Mouse (Mus musculus) lung, postnatal 14 days (tissue): ENCODE measurements at regions not wholly inside any gene's neighbourhood (a gene's known extent, or its start where the extent isn't known, plus 50 kb on each side); places are given as distances from the start of the nearest gene placed in this dataset.
A peak's percentile ranks its signal among the peaks of the same experiment; 100 is the strongest.
"Not testable (repeated sequence)": the region's sequence is repeated elsewhere in the genome, so short reads cannot be mapped to it uniquely, and the experiment has no call there.

Experiments used
- DNase-seq: peaks from one replicate; pipeline ENCODE4 v3.0.0; 2021

DNA sequence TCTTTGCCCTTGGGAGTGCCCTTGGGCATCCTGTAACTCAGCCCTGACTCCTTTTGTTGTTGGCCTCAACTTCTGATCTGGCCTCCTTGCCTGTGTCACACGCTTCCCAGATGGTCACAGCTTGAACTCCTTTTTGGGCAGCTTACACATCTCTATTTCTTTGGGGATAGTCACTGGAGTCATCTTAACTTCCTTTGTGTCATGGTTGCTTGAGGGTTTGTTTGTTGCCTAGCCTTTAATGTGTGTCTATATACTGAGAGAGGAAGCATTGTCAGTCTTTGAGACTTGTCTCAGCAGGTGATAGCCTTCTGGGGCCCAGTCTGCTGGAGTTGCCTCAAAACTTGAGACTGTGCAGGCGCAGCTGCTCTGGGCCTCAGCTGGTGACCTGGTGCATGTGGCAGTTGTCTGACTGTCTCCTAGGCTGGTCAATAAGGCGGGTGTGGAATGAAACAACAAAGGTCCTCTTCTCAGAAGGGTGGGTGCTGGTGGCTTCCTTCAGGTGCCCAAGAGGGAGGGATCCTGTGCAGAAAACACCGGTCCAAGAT, 157.5 kb downstream of the Tpra1 start:
- DNase-seq = no peak

DNA sequence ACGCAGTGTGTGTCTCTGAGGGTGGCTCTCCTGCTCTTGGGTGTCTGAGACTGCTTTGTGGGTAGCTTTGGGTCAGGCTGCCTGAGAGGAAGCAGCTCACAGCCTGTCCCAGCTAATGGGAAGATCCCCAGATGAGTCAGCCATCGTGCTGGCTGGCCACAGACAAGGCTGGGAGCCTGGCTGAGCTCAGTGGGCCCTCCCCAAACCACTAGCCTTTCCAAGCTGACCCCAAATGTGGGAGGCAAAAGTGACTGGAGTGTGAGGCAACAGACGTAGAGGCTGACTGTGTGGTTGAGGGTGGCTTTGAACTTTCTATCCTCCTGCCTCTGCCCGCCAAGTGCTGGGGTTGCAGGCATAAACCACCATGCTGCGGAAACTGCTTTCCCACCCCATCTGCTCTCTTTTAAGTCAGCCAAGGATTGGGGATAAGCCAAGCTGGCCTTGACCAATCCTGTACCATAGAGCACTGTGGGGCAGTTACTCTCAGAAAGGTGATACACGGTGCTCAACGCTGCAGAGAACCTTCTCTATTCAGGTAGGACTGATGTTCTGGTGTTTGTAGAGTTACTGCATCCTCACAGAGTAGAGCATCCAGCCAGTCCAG, 163.0 kb downstream of the Tpra1 start:
- no peak for DNase-seq

DNA sequence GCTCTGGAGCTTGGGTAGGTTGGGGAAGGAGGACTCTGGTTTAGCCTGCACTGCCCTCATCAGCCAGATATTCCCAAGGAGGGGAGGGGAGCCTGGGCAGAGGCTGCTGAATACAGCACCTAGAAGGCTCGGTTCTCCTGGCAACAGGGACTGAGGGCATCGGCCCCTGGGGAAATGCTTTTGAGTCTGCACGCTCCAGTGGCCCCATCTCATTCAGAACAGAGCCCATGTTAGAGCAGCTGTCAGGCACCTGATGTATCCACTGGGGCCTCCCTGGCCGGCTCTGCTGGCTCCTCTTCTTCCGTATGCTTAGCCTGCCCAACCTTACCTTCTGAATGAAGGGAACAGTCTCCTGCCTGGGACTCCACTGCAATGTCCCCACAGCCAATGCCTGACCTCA, 164.5 kb downstream of the Tpra1 start:
- no peak for DNase-seq

DNA sequence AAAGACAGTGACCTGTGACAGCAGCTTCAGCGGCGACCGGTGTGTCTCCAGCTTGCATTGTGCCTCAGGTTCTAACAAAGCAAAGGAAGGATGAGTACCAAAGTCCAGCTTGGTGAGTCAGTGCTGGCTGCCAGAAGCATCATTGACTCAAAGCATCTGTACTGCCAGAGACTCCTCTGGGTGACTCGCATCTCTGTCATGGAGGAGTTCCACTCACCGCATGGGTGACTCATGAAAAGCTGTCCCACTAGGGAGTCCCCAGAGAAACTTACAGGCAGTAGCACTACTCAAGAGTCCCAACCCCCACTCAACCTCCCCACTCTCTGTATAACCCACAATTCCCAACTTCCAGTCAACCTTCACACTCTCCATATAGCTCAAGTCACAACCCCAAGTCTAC, 166.2 kb downstream of the Tpra1 start:
- no peak for DNase-seq

DNA sequence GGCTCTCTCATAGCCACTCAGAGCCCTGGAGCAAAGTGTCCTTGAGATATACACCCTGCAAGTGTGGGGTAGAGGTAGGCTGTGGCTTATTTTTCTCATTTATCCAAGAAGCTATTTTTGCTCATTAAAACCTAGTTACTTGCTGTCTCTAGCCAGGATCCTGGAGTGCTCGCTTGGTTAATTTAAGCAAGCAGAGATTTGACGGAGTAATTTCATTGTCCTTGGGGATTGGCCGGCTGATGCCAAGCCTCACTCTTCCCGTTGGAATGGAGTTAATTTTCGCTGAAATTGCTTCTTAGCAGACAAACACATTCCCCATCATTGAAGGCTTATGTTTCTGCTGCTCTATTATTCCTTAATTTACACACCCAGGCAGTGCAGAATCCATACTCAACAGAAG, 167.1 kb downstream of the Tpra1 start:
- no peak for DNase-seq

DNA sequence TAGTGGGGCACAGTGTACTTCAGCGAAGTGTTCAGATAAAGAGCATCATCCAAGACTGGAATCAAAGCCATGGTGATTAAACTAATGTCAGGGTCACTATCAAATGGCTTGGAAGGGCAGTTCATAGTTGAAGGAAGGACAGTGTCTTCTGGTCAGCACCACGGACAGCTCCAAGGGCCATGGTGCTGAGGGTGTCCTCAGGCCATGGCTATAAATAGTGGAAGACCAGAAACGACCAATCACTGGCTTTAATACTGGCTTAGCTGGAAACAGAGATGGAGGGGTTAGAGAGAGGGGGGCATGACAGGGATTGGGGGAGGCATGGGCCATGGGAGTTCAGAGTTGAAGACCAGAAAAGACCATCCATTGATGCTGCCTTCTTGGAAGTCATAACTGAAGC, 168.0 kb downstream of the Tpra1 start:
- DNase-seq = peak; percentile 78

DNA sequence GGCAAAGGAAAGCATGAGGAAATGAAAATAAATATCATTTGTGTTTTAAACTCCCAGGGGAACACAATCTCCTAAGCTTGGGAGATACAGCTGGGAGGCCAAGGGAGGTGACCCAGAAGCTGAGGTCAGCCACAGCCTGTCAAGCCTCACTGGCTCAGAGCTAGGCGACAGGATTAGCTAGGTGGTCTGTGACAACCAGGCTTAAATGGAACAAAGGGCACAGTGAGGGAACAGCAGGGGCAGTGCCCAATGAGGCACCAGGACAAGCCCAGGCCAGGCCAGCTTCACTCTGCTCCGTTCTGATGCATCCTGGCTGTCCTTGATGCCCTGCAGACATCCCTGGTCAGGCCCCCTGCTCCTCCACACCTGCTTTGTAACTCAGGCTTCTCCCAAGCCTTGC, 169.7 kb downstream of the Tpra1 start:
- DNase-seq = no peak

DNA sequence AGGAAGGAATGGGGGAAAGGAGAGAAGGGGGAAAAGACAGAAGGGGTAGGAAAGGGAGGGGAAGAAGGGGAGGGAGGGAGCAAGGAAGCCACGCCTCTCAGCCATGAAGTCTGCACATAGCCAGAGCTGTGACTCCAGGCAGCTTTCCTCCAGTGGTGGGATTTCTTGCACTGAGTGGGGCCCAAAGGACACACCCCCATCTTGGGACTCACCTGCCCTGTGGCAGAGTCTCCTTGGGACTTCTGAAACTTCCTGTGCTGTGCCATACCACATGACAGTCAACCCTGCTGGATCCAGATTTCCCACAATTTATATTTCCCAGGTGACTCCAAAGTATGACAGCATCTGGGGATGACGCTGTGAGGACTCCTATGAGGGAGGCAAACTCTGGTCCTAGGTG, 170.5 kb downstream of the Tpra1 start:
- DNase-seq = no peak

DNA sequence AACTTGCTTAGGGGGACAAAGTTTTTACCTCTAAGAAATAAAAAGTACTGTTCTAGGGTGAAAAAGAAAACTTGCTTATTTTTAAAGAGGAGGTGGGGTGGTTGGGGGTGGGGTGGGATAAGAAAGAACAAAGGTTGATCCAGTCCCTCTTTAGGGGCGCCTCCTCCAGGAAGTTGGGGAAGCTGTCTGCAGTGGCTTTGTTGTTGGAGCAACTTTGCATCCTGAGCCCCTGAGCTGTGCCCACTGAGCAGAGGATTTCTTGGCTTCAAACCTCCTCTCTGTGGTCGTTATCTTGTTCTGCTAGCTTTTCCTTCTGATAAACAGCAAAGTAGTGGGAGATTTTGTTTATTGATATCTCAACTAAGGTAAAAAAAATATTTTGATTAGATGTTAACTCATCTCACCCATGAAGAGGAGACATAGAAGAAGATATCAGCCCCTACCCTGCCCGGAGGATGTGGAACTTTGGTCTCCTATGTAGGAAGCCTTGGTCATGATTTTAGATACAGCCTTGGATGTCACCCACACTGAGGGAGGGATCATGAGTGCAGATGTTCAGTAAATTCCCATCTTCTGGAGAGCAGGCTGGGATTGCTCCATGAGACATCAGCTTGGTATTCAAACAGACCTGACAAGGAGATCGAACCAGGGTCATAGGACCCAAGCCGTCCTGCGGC, 179.7 kb downstream of the Tpra1 start:
- peak; percentile 52 for DNase-seq

DNA sequence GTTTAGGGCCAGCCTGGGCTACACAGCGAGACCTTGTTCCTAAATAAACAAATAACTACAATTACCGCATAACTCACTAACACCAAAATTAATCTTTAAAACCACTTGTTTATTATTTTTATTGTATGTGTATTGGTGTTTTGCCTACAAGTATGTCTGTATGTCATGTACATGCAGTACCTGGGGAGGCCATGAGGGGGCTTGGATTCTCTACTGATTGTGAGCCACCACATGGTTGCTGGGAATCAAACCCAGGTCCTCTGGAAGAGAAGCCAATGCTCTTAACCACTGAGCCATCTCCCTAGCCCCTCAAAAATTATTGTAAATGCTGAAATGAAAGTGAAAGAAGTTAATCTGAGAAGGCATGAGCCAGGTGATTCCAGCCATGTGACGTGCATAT, 182.4 kb downstream of the Tpra1 start:
- DNase-seq = no peak

DNA sequence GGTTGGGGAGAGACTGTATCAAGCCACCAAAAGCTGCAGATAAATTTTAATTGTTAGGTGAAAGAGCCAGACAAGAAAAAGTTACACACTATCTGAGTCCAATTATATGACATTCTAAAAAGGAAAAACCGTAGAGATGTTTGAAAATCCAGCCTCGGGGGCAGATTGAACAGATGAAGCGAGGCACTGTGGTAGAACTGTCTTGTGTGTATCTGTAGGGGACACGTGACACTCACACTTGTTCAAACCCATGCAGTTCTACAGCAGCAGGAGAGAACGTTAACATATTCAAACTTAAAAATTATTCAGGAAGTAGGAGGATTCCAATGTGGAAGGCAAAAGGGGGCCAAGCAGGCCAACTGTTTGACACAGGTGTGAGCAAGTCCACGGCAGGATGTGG, 183.1 kb downstream of the Tpra1 start:
- DNase-seq = no peak

DNA sequence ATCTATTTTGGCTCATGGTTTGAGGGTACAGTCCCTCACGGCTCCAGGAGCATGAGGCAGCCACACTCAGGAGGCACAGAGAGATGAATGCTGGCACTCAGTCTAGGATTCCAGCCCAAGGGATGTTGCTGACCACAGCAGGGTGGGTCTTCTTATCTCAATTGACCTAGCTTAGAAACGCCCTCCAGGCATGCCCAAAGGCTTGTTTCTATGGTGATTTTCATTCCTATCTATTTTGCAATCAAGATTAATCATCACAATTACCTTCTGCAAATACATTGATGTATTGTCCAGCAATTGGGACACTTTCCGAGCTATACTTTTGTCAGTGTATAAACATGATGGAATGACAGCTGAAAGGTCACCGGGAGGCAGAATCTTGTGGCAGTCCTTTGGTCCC, 185.6 kb downstream of the Tpra1 start:
- no peak for DNase-seq

DNA sequence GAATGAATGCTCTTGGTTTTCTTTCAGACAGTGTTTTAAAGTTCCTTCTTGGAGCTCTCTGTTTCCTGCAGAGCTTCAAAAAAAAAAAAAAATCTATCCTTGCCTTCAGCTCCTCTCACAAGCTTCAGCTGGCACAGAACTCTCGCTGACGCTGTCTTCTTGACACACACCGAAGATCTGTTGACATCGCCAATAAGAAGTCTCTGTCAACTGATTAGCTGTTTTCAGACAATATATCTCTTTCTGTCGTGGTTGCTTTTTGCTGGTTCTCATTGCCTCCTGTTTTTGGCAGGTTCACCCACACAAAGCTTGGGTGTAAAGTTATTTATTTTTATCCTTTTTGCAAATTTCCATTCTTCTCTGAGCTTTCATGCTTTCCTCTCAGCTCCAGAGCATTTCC, 188.0 kb downstream of the Tpra1 start:
- DNase-seq = no peak

DNA sequence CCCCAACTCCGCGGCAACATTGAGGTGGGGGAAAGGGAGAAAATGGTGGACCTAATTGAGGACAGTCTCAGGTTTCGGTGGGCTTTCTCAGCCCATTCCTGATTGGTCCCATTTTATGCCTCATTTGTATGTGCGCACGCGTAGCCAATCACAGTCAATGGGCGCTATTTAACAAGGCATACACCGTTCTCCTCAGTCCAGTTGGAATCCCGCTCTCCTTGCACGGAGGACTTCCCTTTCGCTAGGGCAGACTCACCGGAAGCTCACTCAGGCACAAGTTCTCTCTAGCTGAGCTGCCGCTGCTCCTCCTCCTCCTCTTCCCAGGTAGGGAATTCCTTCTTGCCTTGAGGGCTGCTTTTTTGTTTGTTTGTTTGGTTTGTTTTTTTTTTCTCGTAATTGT, 193.9 kb downstream of the Tpra1 start:
- DNase-seq = no peak

DNA sequence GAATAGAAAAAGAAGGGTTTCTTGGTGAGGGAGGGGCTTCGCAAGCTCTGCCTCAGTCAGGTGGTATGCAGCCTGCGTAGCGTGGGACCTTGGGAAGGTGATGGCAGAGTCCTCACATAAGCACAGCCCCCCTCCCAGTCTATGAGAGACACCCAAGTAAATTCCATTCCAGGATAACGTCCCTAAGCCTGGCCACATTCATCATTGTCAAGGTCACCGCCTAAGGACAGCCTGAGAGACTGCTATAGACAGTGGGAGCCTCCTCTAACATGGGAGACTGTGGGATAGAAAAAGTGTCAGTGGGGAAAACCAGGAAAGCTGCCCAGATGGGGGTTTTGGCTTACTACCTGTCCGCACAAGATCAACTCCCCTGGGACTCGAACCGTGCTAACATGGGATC, 195.5 kb downstream of the Tpra1 start:
- no peak for DNase-seq

DNA sequence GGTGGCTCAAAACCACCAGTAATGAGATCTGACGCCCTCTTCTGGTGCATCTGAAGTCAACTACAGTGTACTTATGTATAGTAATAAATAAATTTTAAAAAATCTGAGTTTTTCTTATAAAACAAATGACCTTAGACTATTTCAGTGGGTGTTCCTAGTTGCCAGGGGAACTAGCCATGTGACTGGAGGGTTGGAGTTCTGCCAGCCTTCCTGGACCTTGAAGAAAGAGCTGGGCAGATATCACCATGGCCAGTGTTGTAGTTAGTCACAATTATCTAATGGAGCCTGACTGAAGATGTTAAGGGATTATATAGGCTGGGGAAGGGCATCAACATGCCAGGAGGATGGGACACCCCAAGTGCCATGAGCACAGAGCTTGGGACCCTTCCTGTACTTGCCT, 217.2 kb downstream of the Tpra1 start:
- no peak for DNase-seq

DNA sequence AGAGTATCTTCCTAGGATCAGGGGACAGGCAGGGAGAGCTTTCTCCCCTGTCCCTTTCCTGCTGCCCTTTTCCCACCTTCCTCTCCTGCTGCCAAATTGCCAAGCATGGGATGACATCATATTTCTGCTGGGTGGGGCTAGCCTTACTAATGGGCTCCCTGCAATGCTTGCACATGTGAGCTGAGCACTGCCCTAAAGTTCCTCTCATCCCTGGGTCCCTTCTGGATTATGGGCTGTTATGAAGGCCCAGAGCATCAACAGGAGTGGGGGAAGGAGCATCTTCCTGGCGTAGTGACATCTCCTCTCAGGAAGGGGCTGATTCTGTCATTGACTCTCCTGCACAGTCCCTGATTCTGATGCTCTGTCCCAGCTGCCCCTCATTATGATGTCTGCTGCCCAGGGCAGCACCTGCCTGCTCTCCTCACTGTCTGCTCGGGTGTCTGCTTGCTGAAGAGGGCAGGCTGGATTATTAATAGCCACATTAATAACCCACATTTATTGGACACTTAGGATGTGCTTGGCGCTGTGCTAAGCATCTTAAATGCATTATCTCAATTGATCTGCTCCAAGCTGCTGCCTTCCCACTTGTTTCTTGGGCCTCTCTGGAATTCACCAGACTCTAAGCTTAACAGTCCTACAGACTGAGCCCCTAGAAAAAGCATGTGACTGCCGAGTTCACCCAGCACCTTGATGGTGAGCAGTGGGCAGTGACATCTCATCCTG, 219.1 kb downstream of the Tpra1 start:
- no peak for DNase-seq

DNA sequence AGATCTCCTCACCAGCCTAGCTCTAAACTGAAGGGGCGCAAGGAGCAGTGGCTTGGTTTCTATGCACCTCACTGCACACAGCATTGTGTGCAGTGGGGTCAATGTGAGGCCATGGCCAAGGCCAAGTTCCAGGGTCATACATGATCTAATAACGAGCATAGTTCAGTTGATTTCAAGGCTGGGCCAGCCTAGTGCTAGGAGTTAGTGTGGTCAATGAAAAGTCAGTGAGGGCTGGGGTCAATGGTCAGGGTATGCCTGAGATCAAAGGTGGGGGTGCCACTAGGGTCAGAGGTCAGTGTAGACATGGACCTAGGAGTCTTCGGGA, 219.7 kb downstream of the Tpra1 start:
- no peak for DNase-seq

DNA sequence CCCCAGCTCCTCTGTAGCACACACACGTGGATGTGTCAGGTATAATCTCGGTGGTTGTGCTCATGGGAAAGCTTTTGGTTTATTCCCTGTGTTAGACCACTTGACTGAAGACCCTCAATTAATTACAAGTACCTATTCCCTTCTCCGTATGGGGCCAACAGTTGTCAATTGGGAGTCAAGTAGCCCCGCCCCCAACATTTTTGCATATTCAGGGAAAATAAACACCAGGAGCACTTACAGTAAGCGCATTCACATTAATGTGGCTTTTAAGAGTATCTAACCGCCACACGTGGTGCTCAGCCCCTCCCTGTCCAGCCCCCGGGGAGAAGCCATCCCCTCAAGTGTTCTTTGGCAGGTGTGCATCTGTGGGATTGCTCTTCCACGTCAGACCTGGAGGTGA, 223.9 kb downstream of the Tpra1 start:
- DNase-seq = no peak

DNA sequence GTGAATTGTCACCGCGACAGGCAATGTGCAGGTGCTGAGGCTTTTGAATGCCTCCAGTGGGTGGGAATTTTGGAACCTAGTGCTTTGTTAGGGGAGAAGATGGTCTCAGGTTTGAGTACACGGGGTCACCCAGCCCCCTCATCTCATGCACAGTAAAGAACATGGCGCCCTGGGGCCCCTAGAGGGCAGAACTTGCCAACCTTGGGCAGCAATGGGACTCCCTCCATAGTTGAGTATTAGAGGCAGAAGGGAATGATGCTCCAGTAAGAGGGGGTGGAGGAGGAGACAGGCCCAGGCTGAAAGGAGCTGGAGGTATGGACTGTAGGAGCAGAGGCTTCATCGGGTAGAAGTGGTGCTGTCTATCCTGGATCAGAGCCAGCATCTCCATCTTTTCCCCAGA, 226.1 kb downstream of the Tpra1 start:
- not testable (repeated sequence) for DNase-seq

DNA sequence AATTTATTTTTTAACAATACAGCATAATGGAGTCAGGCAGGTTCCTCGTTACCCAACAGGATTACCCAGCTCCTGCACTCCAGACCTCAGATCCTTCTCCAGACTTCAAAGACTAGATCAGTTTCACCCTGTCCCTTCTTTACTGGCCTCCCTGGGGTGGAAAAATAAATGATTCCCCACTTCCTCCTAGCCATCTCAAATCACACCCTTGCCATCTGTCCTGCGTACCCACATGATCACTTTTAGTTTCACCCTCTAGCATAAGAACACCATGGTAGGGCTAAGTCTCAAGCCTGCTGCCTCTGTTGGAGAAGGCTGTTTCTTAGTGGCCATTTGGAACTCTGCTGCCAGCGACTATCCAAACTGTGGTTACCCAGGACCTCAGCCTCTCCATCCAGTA, 222.0 kb downstream of the Plxna1 start:
- no peak for DNase-seq

DNA sequence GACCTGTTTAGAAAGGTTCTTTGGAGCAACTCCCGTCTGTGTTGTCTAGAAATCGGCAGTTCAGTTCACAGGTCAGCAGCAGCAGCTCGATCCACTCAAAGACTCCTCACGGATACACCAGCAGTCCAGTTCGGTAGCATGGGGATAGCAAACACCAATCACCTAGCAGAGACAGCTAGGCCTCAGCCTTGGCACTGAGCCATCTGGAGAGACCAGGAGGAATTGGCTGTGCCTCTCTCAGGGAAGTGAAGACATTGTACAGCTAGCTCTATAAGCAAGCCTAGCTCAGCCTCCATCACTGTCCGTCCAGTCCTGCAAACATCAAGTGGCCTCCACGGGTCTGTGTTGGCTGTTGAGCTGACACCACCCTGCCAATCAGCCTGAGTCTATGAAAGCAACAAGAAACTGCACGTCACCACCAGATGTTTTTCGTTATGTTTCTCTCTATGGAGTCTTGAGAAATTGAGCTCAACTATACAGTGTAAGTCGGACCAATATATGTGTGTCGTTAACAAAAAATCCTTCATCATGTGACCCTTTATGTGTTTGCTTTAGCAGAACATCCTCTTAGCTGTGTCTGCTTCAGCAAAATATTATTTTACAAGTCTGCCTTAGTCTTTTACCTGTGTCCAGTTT, 209.3 kb downstream of the Plxna1 start:
- no peak for DNase-seq

DNA sequence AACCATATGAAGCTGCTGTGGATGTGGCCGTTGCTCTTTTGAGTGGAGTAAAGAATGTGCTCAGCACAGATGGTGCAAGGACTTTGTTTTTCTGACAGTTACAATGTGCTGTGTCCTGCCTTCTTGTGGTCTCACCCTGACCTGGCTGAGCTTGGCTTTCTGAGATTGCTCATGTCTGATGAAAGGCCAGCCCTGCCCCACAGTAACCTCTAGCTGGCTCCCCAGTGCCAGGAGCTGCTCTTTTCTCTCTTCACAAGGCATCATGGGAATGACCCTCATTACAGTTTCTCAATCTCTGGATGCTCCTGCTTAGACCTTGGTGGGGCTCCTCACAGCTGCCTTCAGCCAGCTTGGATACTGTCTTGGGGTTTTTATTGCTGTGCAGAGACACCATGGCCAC, 204.9 kb downstream of the Plxna1 start:
- DNase-seq = no peak

DNA sequence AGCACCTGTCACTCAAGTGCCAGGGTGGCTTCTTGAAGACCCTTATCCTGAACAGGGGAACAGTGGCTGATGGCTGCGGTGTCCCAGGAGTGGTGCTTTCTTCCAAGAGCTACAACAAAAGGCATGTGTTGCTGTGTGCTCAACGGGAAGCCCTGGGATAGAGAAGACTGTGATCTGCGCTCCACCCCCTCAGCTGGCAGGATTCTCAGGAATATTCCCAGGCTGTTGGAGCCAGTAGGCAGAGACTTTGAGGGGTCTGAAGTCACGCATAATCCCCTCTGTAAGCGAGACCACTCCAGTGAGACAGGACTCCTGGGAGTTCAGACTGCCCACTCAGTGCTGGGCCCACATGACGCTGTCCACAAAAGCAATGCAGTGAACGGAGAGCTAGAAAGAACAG, 202.4 kb downstream of the Plxna1 start:
- DNase-seq = no peak
